Mouse (Mus musculus) B cell, adult 2 months (primary cell): ENCODE results near the gene Sds.

Experiments used
- DNase-seq, 2 experiments: peaks; one replicate each; pipeline ENCODE4 v3.0.0; 2022

Sds gene

GRCm38 (mm10) chr5:120440733-120441132 is 35.6 kb upstream of the Sds start:
- DNase-seq, result peak; percentile 86 to 87

- DNase-seq, result no peak
These were observed 29.0 kb upstream of the Sds start for GRCm38 (mm10) chr5:120447305-120447704.

- no peak for DNase-seq
These were observed 21.5 kb upstream of the Sds start for GRCm38 (mm10) chr5:120454756-120455337.

- DNase-seq, result no peak
These were observed 20.1 kb upstream of the Sds start for GRCm38 (mm10) chr5:120456253-120456652.

GRCm38 (mm10) chr5:120456841-120457554 is 19.3 kb upstream of the Sds start:
- no peak for DNase-seq

- DNase-seq, result peak; percentile 70
These were observed 18.7 kb upstream of the Sds start for GRCm38 (mm10) chr5:120457628-120458027.

- no peak for DNase-seq
These were observed 17.2 kb upstream of the Sds start for GRCm38 (mm10) chr5:120459133-120459532.

- DNase-seq, result no peak
These were observed 14.4 kb upstream of the Sds start for GRCm38 (mm10) chr5:120461902-120462301.

- DNase-seq, result peak; percentile 44 to 49
These were observed 12.0 kb upstream of the Sds start for GRCm38 (mm10) chr5:120464321-120464720.

GRCm38 (mm10) chr5:120465062-120465461 is 11.3 kb upstream of the Sds start:
- DNase-seq, result peak; percentile 84 to 86

GRCm38 (mm10) chr5:120465860-120466259 is 10.5 kb upstream of the Sds start:
- DNase-seq, result no peak

GRCm38 (mm10) chr5:120467026-120467425 is 9.3 kb upstream of the Sds start:
- DNase-seq, result no peak

GRCm38 (mm10) chr5:120468336-120468735 is 8.0 kb upstream of the Sds start:
- no peak for DNase-seq

GRCm38 (mm10) chr5:120468830-120469229 is 7.5 kb upstream of the Sds start:
- DNase-seq, result no peak

GRCm38 (mm10) chr5:120471538-120471937 is 4.8 kb upstream of the Sds start:
- no peak for DNase-seq

- no peak for DNase-seq
These were observed 3.6 kb upstream of the Sds start, which contains the start of gene Sdsl for GRCm38 (mm10) chr5:120472770-120473169. Sdsl (minus strand) TSS chr5:120472810.

GRCm38 (mm10) chr5:120473361-120473760 is 3.0 kb upstream of the Sds start:
- no peak for DNase-seq

GRCm38 (mm10) chr5:120475861-120476260 is 465 bp upstream of the Sds start:
- no peak for DNase-seq

- DNase-seq, result no peak
These were observed 1.7 kb downstream of the Sds start for GRCm38 (mm10) chr5:120477993-120478392.

GRCm38 (mm10) chr5:120479538-120479937 is 3.2 kb downstream of the Sds start:
- DNase-seq, result peak; percentile 30 to 45

GRCm38 (mm10) chr5:120481205-120481604 is 4.9 kb downstream of the Sds start:
- no peak for DNase-seq

GRCm38 (mm10) chr5:120483399-120483798 is 7.1 kb downstream of the Sds start:
- DNase-seq, result no peak

GRCm38 (mm10) chr5:120487844-120488243 is 11.5 kb downstream of the Sds start:
- DNase-seq, result no peak

GRCm38 (mm10) chr5:120490679-120491192 is 14.4 kb downstream of the Sds start:
- DNase-seq, result no peak
